Mouse (Mus musculus): Measurements from ENCODE around the gene Hist1h3e. TPM values are rescaled to one million over a fixed set of nuclear protein-coding genes. Genes with fewer than 3 reads are reported as not detected.
A peak's percentile ranks its signal among the peaks of the same experiment; 100 is the strongest.

The Hist1h3e gene
- polyA plus RNA-seq, 1 experiment from 2014 or later: 1.7 TPM

DNA sequence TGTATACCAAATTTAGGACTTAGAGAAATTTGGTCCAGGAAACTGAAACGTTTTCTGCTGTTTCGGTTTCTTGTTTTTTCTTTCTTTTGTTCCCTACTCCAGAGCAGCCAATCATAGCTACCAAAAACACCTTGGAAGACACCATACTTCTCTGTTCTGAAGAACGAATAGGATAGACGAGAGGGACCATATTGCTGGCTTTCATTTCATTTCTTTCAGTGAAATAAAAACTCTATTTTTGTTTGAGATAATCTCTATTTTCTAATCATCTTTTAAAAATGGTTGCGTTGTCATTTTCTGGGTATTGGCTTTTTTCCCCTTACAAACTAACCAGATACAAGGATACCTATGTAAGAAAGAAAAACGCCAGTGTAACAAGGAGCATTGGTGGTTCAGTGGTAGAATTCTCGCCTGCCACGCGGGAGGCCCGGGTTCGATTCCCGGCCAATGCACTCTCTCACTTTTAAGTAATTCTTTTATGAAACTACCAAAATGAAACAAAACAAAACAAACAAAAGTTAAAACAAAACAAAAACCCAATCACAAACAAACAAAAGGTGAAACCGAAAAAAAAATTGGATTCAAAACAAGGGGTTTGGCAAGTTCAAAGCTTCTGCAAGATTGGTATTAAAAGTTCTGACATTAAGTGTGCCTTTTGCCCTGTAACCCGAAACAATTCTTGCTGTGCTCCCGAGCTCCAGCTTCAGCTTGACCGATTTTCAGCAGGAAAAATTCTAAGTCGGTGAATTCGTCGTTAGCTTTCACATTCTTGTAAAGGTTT lies 45.2 kb downstream of the Hist1h3e start:
- Histone ChIP-seq H3K36me3 (ENCODE audit: insufficient read depth, low read length) (no peaks in the 10 kb centered on the region), H3K4me3 (ENCODE audit: low read depth, low read length) (peak overlapping the region; percentile 52), H3K27ac (ENCODE audit: low read length) (peak overlapping the region; percentile 57; the same call in 1 of the 2 replicates), H3K4me1 (ENCODE audit: insufficient read depth, low read depth, low read length) (no peaks in the 10 kb centered on the region), H3K4me2 (replicated peaks; ENCODE audit: low read depth, low read length) (peak overlapping the region; percentile 65), H3K27me3 (replicated peaks; ENCODE audit: insufficient read depth, low read length) (no peaks in the 10 kb centered on the region), H3K9me3 (ENCODE audit: low read length) (no peaks in the 10 kb centered on the region), H3K9ac (replicated peaks; ENCODE audit: low read depth) (no peak overlapping the region)
- TF ChIP-seq CTCF (IDR thresholded peaks at IDR 0.05) (no peak), EP300 (IDR thresholded peaks at IDR 0.05) (no peak; the same call in 1 of the 2 replicates)
- DNase-seq (ENCODE audit: low spot score): peak; percentile 71
- WGBS: under 1% methylated on average over 19 of the region's 19 CpGs
- peak; percentile 61 for ATAC-seq

DNA sequence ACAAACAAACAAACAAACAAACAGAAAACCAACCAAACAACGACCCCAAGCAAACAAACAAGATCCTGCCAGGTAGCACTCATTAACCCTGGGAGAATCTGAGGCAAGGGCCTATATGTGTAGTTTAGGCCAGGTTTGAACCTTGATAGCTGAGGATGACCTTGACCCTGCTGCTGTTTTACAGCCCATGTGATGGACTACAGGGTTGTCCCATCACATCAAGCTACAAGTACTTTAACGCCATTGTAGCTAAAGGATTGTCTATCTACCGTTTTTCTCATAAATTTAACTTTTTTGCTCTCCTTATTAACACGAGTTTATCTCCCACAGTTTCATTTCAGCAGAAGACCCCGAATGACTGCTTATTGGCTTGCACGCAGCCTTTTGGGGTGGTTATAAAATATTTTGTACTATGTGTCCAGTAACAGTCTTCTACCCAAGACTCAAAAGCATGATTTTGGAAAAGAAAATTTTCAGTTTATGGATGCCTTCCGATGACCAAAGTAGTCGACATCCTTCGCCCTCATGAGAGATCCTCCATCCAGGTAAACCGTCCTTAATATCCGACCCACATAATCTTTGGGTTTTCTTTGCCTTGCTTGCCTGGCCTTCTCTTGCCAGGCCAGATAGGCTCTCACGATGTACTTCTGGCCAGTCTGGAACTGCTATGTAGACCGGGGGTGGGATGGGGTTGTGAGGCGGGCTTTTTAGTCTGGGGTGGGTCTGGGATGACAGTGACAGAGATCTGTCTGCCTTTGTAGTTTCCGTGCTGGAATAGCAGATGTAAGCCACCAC lies 46.1 kb downstream of the Hist1h3e start:
- Histone ChIP-seq H3K27ac (ENCODE audit: low read length) (no peak overlapping the region), H3K9me3 (ENCODE audit: low read length) (no peaks in the 10 kb centered on the region), H3K9ac (replicated peaks; ENCODE audit: low read depth) (no peak overlapping the region), H3K4me3 (ENCODE audit: low read depth, low read length) (no peak overlapping the region), H3K4me1 (ENCODE audit: insufficient read depth, low read depth, low read length) (no peaks in the 10 kb centered on the region), H3K4me2 (replicated peaks; ENCODE audit: low read depth, low read length) (peak overlapping the region; percentile 17; the same call in 1 of the 2 replicates), H3K27me3 (replicated peaks; ENCODE audit: insufficient read depth, low read length) (no peaks in the 10 kb centered on the region), H3K36me3 (ENCODE audit: insufficient read depth, low read length) (no peaks in the 10 kb centered on the region)
- TF ChIP-seq CTCF (IDR thresholded peaks at IDR 0.05) (no peak), EP300 (IDR thresholded peaks at IDR 0.05) (no peak)
- ATAC-seq: no peak
- 47% methylated on average over 15 of the region's 15 CpGs for WGBS
- no peak for DNase-seq (ENCODE audit: low spot score)

GRCm38 (mm10) chr13:23515281-23515680 lies 46.9 kb downstream of the Hist1h3e start:
- Histone ChIP-seq H3K27me3 (replicated peaks; ENCODE audit: insufficient read depth, low read length) (no peaks in the 10 kb centered on the region), H3K27ac (ENCODE audit: low read length) (no peak overlapping the region), H3K9me3 (ENCODE audit: low read length) (no peaks in the 10 kb centered on the region), H3K9ac (replicated peaks; ENCODE audit: low read depth) (no peak overlapping the region), H3K4me2 (replicated peaks; ENCODE audit: low read depth, low read length) (no peak overlapping the region), H3K4me3 (ENCODE audit: low read depth, low read length) (no peak overlapping the region), H3K36me3 (ENCODE audit: insufficient read depth, low read length) (no peaks in the 10 kb centered on the region), H3K4me1 (ENCODE audit: insufficient read depth, low read depth, low read length) (no peaks in the 10 kb centered on the region)
- DNase-seq (ENCODE audit: low spot score): no peak
- WGBS: 73% methylated on average over 5 of the region's 5 CpGs
- ATAC-seq: no peak
- TF ChIP-seq CTCF (IDR thresholded peaks at IDR 0.05) (no peak), EP300 (IDR thresholded peaks at IDR 0.05) (no peak)

DNA sequence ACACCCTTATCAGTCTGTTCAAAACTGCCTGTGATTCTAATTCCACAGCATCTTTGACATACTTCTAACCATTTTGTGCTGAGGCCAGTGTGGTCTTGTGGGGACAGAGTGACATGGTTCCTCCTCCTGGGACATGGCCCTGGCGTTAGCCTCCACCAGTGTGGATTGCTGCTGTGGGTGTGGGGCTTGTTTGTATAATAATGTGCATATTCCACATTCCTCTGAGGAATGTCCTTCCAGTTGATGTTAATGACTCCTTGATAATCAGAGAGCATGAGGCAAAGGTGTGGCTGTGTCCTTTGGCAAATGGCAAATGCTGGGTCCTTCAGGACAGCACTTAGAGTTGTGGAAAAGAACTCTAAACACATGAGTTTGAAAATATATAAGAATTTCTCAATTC lies 48.7 kb downstream of the Hist1h3e start:
- ATAC-seq (no peak), DNase-seq (ENCODE audit: low spot score) (no peak)
- no peaks in the 10 kb centered on the region for H3K36me3 ChIP-seq (ENCODE audit: insufficient read depth, low read length)
- WGBS: 57% methylated on average over 1 of the region's 1 CpGs
- no peaks in the 10 kb centered on the region for H3K9me3 ChIP-seq (ENCODE audit: low read length)
- H3K4me2 ChIP-seq (replicated peaks; ENCODE audit: low read depth, low read length): no peak overlapping the region
- H3K4me3 ChIP-seq (ENCODE audit: low read depth, low read length): no peak overlapping the region
- no peaks in the 10 kb centered on the region for H3K27me3 ChIP-seq (replicated peaks; ENCODE audit: insufficient read depth, low read length)
- H3K4me1 ChIP-seq (ENCODE audit: insufficient read depth, low read depth, low read length): no peaks in the 10 kb centered on the region
- H3K27ac ChIP-seq (ENCODE audit: low read length): no peak overlapping the region
- TF ChIP-seq EP300 (IDR thresholded peaks at IDR 0.05) (no peak), CTCF (IDR thresholded peaks at IDR 0.05) (no peak)
- H3K9ac ChIP-seq (replicated peaks; ENCODE audit: low read depth): no peak overlapping the region

Small RNAs within 50 kb of the gene (microRNA-seq; reads per million reads assigned to microRNA genes)
- gene Gm44297 (not detected), gene Gm44359 (not detected), gene Gm44394 (not detected), gene n-TStga1 (not detected)

Other genes starting within 250 kb of the Hist1h3e start
- 27.1 and 30.9 TPM in 2 replicates for gene Zfp322a, start 193.2 kb downstream of the Hist1h3e start, polyA plus RNA-seq (2015; fragmentation: Nextera tagmentation; extraction: Ambion mirVana)
- gene Abt1, start 138.5 kb downstream of the Hist1h3e start, polyA plus RNA-seq (2015; fragmentation: Nextera tagmentation; extraction: Ambion mirVana): 8.4 and 8.7 TPM in 2 replicates
- gene Btn1a1, start 96.5 kb downstream of the Hist1h3e start, polyA plus RNA-seq (2015; fragmentation: Nextera tagmentation; extraction: Ambion mirVana): 0.14 and 0.21 TPM in 2 replicates
- 0.06 and 0.07 TPM in 2 replicates for gene Btn2a2, start 73.5 kb downstream of the Hist1h3e start, polyA plus RNA-seq (2015; fragmentation: Nextera tagmentation; extraction: Ambion mirVana)
- 5.5 and 7.0 TPM in 2 replicates for gene Hist1h4h, start 31.3 kb downstream of the Hist1h3e start, polyA plus RNA-seq (2015; fragmentation: Nextera tagmentation; extraction: Ambion mirVana)
- gene Hist1h2af, start 28.5 kb downstream of the Hist1h3e start, polyA plus RNA-seq (2015; fragmentation: Nextera tagmentation; extraction: Ambion mirVana): 1.3 and 1.7 TPM in 2 replicates
- 0.30 and 0.80 TPM in 2 replicates for gene Hist1h3g, start 26.9 kb downstream of the Hist1h3e start, polyA plus RNA-seq (2015; fragmentation: Nextera tagmentation; extraction: Ambion mirVana)
- 0.12 TPM in 1 of 2 replicates, not detected in the other for gene Hist1h2bh, start 19.0 kb downstream of the Hist1h3e start, polyA plus RNA-seq (2015; fragmentation: Nextera tagmentation; extraction: Ambion mirVana)
- 0.32 and 0.33 TPM in 2 replicates for gene Hist1h3f, start 18.3 kb downstream of the Hist1h3e start, polyA plus RNA-seq (2015; fragmentation: Nextera tagmentation; extraction: Ambion mirVana)
- gene Hist1h4f, start 10.7 kb downstream of the Hist1h3e start, polyA plus RNA-seq (2015; fragmentation: Nextera tagmentation; extraction: Ambion mirVana): 0.55 TPM in 1 of 2 replicates, not detected in the other
- gene Hist1h1d, start 9.1 kb downstream of the Hist1h3e start, polyA plus RNA-seq (2015; fragmentation: Nextera tagmentation; extraction: Ambion mirVana): 0.11 TPM in 2 replicates
- 7.1 and 7.9 TPM in 2 replicates for gene Hist1h2ae, start 8.9 kb upstream of the Hist1h3e start, polyA plus RNA-seq (2015; fragmentation: Nextera tagmentation; extraction: Ambion mirVana)
- 1.3 and 1.9 TPM in 2 replicates for gene Hist1h2bg, start 9.0 kb upstream of the Hist1h3e start, polyA plus RNA-seq (2015; fragmentation: Nextera tagmentation; extraction: Ambion mirVana)
- gene Hist1h2bf, start 11.8 kb upstream of the Hist1h3e start, polyA plus RNA-seq (2015; fragmentation: Nextera tagmentation; extraction: Ambion mirVana): 0.48 and 0.87 TPM in 2 replicates
- 0.49 and 0.57 TPM in 2 replicates for gene Hist1h2ad, start 12.0 kb upstream of the Hist1h3e start, polyA plus RNA-seq (2015; fragmentation: Nextera tagmentation; extraction: Ambion mirVana)
- gene Hist1h3d, start 13.4 kb upstream of the Hist1h3e start, polyA plus RNA-seq (2015; fragmentation: Nextera tagmentation; extraction: Ambion mirVana): 0.62 and 1.3 TPM in 2 replicates
- gene Hist1h4d, start 19.2 kb upstream of the Hist1h3e start, polyA plus RNA-seq (2015; fragmentation: Nextera tagmentation; extraction: Ambion mirVana): 31.4 and 36.9 TPM in 2 replicates
- 0.44 and 0.86 TPM in 2 replicates for gene Hist1h2be, start 58.8 kb upstream of the Hist1h3e start, polyA plus RNA-seq (2015; fragmentation: Nextera tagmentation; extraction: Ambion mirVana)
- gene Hist1h1e, start 60.2 kb upstream of the Hist1h3e start, polyA plus RNA-seq (2015; fragmentation: Nextera tagmentation; extraction: Ambion mirVana): 7.8 and 9.9 TPM in 2 replicates
- gene Hist1h2ac, start 121.6 kb upstream of the Hist1h3e start, polyA plus RNA-seq (2015; fragmentation: Nextera tagmentation; extraction: Ambion mirVana): 0.32 and 0.54 TPM in 2 replicates
- 67.5 and 69.5 TPM in 2 replicates for gene Hist1h2bc, start 121.8 kb upstream of the Hist1h3e start, polyA plus RNA-seq (2015; fragmentation: Nextera tagmentation; extraction: Ambion mirVana)
- 0.13 TPM in 1 of 2 replicates, not detected in the other for gene Hist1h1t, start 133.4 kb upstream of the Hist1h3e start, polyA plus RNA-seq (2015; fragmentation: Nextera tagmentation; extraction: Ambion mirVana)
- 3.7 and 3.9 TPM in 2 replicates for gene Hist1h4c, start 136.1 kb upstream of the Hist1h3e start, polyA plus RNA-seq (2015; fragmentation: Nextera tagmentation; extraction: Ambion mirVana)
- 25.3 and 26.3 TPM in 2 replicates for gene Hfe, start 148.5 kb upstream of the Hist1h3e start, polyA plus RNA-seq (2015; fragmentation: Nextera tagmentation; extraction: Ambion mirVana)
- 38.9 and 43.3 TPM in 2 replicates for gene Hist1h1c, start 176.4 kb upstream of the Hist1h3e start, polyA plus RNA-seq (2015; fragmentation: Nextera tagmentation; extraction: Ambion mirVana)
- gene Hist1h3c, start 183.2 kb upstream of the Hist1h3e start, polyA plus RNA-seq (2015; fragmentation: Nextera tagmentation; extraction: Ambion mirVana): 0.27 TPM in 1 of 2 replicates, not detected in the other
- gene Hist1h2bb, start 184.4 kb upstream of the Hist1h3e start, polyA plus RNA-seq (2015; fragmentation: Nextera tagmentation; extraction: Ambion mirVana): 0.99 TPM in 1 of 2 replicates, not detected in the other
- 5.3 and 6.1 TPM in 2 replicates for gene Hist1h2ab, start 188.8 kb upstream of the Hist1h3e start, polyA plus RNA-seq (2015; fragmentation: Nextera tagmentation; extraction: Ambion mirVana)
- gene Hist1h3b, start 189.9 kb upstream of the Hist1h3e start, polyA plus RNA-seq (2015; fragmentation: Nextera tagmentation; extraction: Ambion mirVana): 2.6 and 3.0 TPM in 2 replicates
- gene Hist1h4b, start 194.6 kb upstream of the Hist1h3e start, polyA plus RNA-seq (2015; fragmentation: Nextera tagmentation; extraction: Ambion mirVana): 0.57 and 0.73 TPM in 2 replicates
- gene Hist1h4a, start 198.9 kb upstream of the Hist1h3e start, polyA plus RNA-seq (2015; fragmentation: Nextera tagmentation; extraction: Ambion mirVana): 0.26 and 0.38 TPM in 2 replicates
- 1.4 and 1.7 TPM in 2 replicates for gene Hist1h3a, start 200.0 kb upstream of the Hist1h3e start, polyA plus RNA-seq (2015; fragmentation: Nextera tagmentation; extraction: Ambion mirVana)
- gene Hist1h1a, start 201.3 kb upstream of the Hist1h3e start, polyA plus RNA-seq (2015; fragmentation: Nextera tagmentation; extraction: Ambion mirVana): 0.33 and 0.64 TPM in 2 replicates
- gene Trim38, start 207.5 kb upstream of the Hist1h3e start, polyA plus RNA-seq (2015; fragmentation: Nextera tagmentation; extraction: Ambion mirVana): not detected in 2 replicates
- 1.4 and 3.4 TPM in 2 replicates for gene Slc17a2, start 244.6 kb upstream of the Hist1h3e start, polyA plus RNA-seq (2015; fragmentation: Nextera tagmentation; extraction: Ambion mirVana)

All from lung, postnatal 0 days (tissue).